Mouse (Mus musculus) hindbrain, embryonic 13.5 days (tissue): ENCODE measurements at regions not wholly inside any gene's neighbourhood (a gene's known extent, or its start where the extent isn't known, plus 50 kb on each side); places are given as distances from the start of the nearest gene placed in this dataset.

ENCODE experiments used
- ATAC-seq: fragments of 200-750 bp; cut with Nextera tagmentation; 2 replicates; pipeline ENCODE4 v1.8.0; 2017; ENCODE audit warnings: moderate TSS enrichment; ENCODE audit not compliant: low FRiP score
- H3K27ac ChIP-seq: fragments of 300-500 bp; sonication (generic); 2 replicates; pipeline ENCODE4 v1.5.1; 2015; ENCODE audit warnings: inconsistent platforms, mild to moderate bottlenecking, moderate library complexity
- H3K27me3 ChIP-seq: fragments of 300-500 bp; sonication (generic); 2 replicates; pipeline ENCODE4 v1.6.1; 2015; ENCODE audit warnings: mild to moderate bottlenecking, inconsistent platforms
- H3K36me3 ChIP-seq: fragments of 300-500 bp; sonication (generic); 2 replicates; pipeline ENCODE4 v1.6.1; 2015; ENCODE audit warnings: mild to moderate bottlenecking, inconsistent platforms
- H3K4me1 ChIP-seq: fragments of 300-500 bp; sonication (generic); replicated peaks from 2 replicates; pipeline ENCODE4 v1.6.1; 2015; ENCODE audit warnings: inconsistent platforms
- H3K4me2 ChIP-seq: fragments of 300-500 bp; sonication (generic); 2 replicates; pipeline ENCODE4 v1.6.1; 2015; ENCODE audit warnings: inconsistent platforms, mild to moderate bottlenecking, moderate library complexity
- H3K4me3 ChIP-seq: fragments of 300-500 bp; sonication (generic); 2 replicates; pipeline ENCODE4 v1.5.1; 2015; ENCODE audit warnings: mild to moderate bottlenecking, inconsistent platforms
- H3K9ac ChIP-seq: fragments of 300-500 bp; sonication (generic); 2 replicates; pipeline ENCODE4 v1.6.1; 2015; ENCODE audit warnings: mild to moderate bottlenecking, inconsistent platforms
- H3K9me3 ChIP-seq: fragments of 300-500 bp; sonication (generic); 2 replicates; pipeline ENCODE4 v1.6.1; 2016; ENCODE audit warnings: inconsistent platforms
- WGBS: fragments of 180-500 bp; shearing (Covaris S2); methylation state at CpG from one replicate; pipeline ENCODE4 v1.1.7; 2015; 5-methylcytosine and 5-hydroxymethylcytosine counted together

DNA sequence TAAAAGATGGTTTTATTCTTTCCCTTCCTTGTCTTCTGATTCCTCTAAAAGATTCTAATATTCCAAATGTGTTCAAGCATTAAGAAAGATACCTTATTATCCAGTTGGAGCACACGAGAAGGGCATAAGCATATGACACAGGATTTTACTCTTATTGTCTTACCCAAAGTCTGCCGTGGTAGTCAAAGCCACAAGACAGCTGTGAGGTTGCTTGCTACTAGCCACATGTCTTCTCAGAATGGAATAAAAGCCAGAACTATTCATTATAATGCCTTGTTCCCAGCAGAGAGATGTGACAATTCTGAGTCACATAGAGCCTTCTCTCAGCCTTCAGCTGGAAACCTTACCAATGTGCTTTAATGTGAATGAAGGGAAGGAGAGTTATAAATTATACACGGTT is 71.5 kb downstream of the Pdha2 start:
- Histone ChIP-seq H3K36me3 (no peaks in the 10 kb centered on the region), H3K4me3 (no peak overlapping the region), H3K9ac (no peak overlapping the region), H3K27me3 (no peaks in the 10 kb centered on the region), H3K4me1 (no peaks in the 10 kb centered on the region), H3K4me2 (no peak overlapping the region), H3K9me3 (no peaks in the 10 kb centered on the region), H3K27ac (no peak overlapping the region)
- WGBS: 67% methylated on average over 3 of the region's 3 CpGs
- no peak for ATAC-seq

DNA sequence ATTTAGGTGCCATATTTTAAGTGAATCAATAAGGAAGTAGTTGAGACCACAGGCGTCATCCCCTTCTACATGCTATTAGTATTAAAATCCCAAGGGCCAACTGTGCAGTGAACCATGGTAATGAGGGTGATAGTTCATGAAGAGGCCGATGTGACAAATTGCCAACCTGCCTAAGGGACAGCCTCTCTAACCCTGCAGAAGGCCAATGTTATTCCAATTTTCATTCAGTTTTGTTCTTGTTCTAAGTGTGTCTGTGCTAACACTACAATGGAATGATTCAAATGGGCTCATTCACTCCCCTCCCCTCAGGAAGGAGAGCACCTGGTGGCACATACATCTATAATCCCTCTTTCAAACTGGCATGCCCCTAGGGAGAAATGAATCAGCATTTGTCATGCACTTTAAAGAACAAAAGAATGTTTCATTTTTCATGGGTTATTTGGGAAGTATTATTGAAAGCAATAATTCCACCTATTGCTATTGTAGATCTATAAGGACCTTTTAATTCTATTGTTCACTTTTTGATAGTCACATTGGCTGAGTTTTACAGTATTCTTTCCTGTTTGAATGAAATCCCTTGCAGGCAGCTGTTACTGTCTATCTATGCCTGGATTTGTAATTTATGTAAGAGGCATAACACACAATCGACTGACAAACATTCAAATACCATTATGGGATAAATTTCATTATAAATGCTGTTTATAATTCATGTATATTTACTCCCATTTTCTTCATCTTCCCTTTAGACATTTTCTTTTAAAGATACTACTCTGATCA is 99.6 kb downstream of the Pdha2 start:
- peak; percentile 59; the same call in 1 of the 2 replicates for ATAC-seq

DNA sequence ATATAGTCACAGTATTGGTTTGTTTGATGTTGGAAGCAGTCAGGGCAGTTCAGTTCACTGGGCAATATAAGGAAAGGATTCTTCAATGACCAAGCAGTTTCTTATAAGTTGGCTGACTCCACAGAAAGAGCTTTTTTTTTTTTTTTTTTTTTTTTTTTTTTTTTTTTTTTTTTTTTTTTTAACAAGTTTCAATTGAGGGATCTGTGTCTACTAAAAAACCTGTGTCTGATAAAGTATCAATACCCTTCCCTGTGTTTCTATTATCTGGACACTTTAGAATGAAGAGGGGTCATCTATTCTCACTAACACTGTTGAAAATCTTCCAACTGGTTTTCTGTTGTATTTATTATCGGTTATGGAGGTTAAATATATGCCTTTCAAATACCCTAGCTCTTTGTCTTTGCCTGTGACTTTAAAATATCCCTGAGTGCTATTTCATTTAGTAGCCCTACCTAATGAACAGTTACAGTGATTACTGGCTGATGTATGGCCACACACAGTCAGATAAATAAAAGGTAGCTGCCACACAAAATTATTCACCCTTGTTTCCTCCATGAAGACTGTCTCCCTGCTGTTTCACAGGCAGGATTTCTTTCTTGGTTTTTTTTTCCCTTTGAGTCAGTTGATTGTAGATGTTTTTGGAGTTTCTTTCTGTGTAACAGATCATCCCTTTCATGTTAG is 100.3 kb downstream of the Pdha2 start:
- Histone ChIP-seq H3K9ac (no peak overlapping the region), H3K27ac (no peak overlapping the region), H3K4me2 (no peak overlapping the region), H3K9me3 (no peaks in the 10 kb centered on the region), H3K27me3 (no peaks in the 10 kb centered on the region), H3K4me1 (peaks cover 4% of the 10 kb centered on the region; the same call in 1 of the 2 replicates), H3K36me3 (no peaks in the 10 kb centered on the region), H3K4me3 (no peak overlapping the region)
- no peak for ATAC-seq
- 50% methylated on average over 1 of the region's 1 CpGs for WGBS

More for the DNA sequence above, 99.6 kb downstream of the Pdha2 start:
- WGBS: 20% methylated on average over 3 of the region's 3 CpGs
- Histone ChIP-seq H3K36me3 (no peaks in the 10 kb centered on the region), H3K4me2 (no peak overlapping the region), H3K9ac (no peak overlapping the region), H3K27me3 (no peaks in the 10 kb centered on the region), H3K27ac (no peak overlapping the region), H3K4me1 (peaks cover 4% of the 10 kb centered on the region; the same call in 1 of the 2 replicates), H3K9me3 (no peaks in the 10 kb centered on the region), H3K4me3 (no peak overlapping the region)
